Mouse (Mus musculus) natural killer cell, adult 2 months (primary cell): ENCODE measurements around the gene Miox.

ENCODE experiments used
- DNase-seq, 2 experiments: peaks; one replicate each; pipeline ENCODE4 v3.0.0; 2022; ENCODE audit warnings: low spot score in 2 of 2

Miox gene

GRCm38 (mm10) chr15:89315190-89315731 is 18.9 kb upstream of the Miox start, which contains the start of gene Sbf1:
Sbf1 (minus strand) TSS chr15:89315311.
- peak; percentile 96 to 97 for DNase-seq

GRCm38 (mm10) chr15:89316146-89316545 is 18.1 kb upstream of the Miox start:
- DNase-seq: no peak

- peak; percentile 32 to 62 for DNase-seq
Measured at GRCm38 (mm10) chr15:89321264-89321663, 12.9 kb upstream of the Miox start.

- no peak for DNase-seq
Measured at GRCm38 (mm10) chr15:89322670-89323522, 11.3 kb upstream of the Miox start, which contains the start of gene Adm2. Adm2 (plus strand) TSS chr15:89322720.

- no peak for DNase-seq
Measured at GRCm38 (mm10) chr15:89323656-89324055, 10.5 kb upstream of the Miox start.

GRCm38 (mm10) chr15:89326441-89326840 is 7.8 kb upstream of the Miox start:
- no peak for DNase-seq

- DNase-seq: no peak
Measured at GRCm38 (mm10) chr15:89334774-89335537, 758 bp downstream of the Miox start.

- no peak for DNase-seq
Measured at GRCm38 (mm10) chr15:89336422-89336821, 2.2 kb downstream of the Miox start.

- DNase-seq: peak in 1 of 2 experiments; percentile 60
Measured at GRCm38 (mm10) chr15:89339696-89340095, 5.5 kb downstream of the Miox start.

- no peak for DNase-seq
Measured at GRCm38 (mm10) chr15:89340136-89340535, 5.9 kb downstream of the Miox start.

- DNase-seq: no peak
Measured at GRCm38 (mm10) chr15:89341678-89342077, 7.5 kb downstream of the Miox start.

- no peak for DNase-seq
Measured at GRCm38 (mm10) chr15:89343325-89343724, 9.1 kb downstream of the Miox start.

GRCm38 (mm10) chr15:89350447-89350846 is 16.2 kb downstream of the Miox start:
- DNase-seq: no peak

GRCm38 (mm10) chr15:89351302-89351701 is 17.1 kb downstream of the Miox start:
- DNase-seq: no peak

- no peak for DNase-seq
Measured at GRCm38 (mm10) chr15:89352054-89352453, 17.9 kb downstream of the Miox start.

GRCm38 (mm10) chr15:89352795-89353194 is 18.6 kb downstream of the Miox start:
- no peak for DNase-seq

- DNase-seq: no peak
Measured at GRCm38 (mm10) chr15:89353837-89354236, 19.6 kb downstream of the Miox start.

- DNase-seq: no peak
Measured at GRCm38 (mm10) chr15:89354455-89354854, 20.3 kb downstream of the Miox start.

- peak; percentile 95 for DNase-seq
Measured at GRCm38 (mm10) chr15:89355241-89356187, 21.3 kb downstream of the Miox start, which contains the start of the genes Lmf2 and Ncaph2. Lmf2 (minus strand) TSS chr15:89355659. Ncaph2 (plus strand) TSS chr15:89355719.

- peak in 1 of 2 experiments; percentile 45 for DNase-seq
Measured at GRCm38 (mm10) chr15:89356372-89356771, 22.2 kb downstream of the Miox start.

GRCm38 (mm10) chr15:89358784-89359183 is 24.6 kb downstream of the Miox start:
- DNase-seq: no peak
